Comparison of ENCODE assay signal across 22 mouse cellular contexts in genomic region chr8:80393111-80393510, GRCm38 (mm10).
A peak's percentile ranks its signal among the peaks of the same experiment; 100 is the strongest.
DNase-seq lines count a peak whose midpoint lies in the region; ATAC-seq and TF ChIP-seq lines count a peak whose summit lies in the region.
"Had no signal": no experiment of that assay in that cellular context is flagged by ENCODE, and none has a peak within 500 bp of the region (broad histone marks: within the 10 kb centered on the region; RNA-seq: fewer than 3 reads in every experiment).

No protein-coding gene starts in this region.

- H3K4me1 ChIP-seq in hindbrain, postnatal 0 days (ENCODE audit: insufficient read depth, low read length): no peaks in the 10 kb centered on the region
- no peaks in the 10 kb centered on the region for H3K4me1 ChIP-seq in hindbrain, embryonic 10.5 days (replicated peaks)
- H3K4me1 ChIP-seq: embryonic facial prominence, embryonic 10.5 days; forebrain, embryonic 12.5 days; limb, embryonic 10.5 days; stomach, embryonic 15.5 days had no signal

- no peak overlapping the region for H3K9ac ChIP-seq in hindbrain, postnatal 0 days (replicated peaks; ENCODE audit: low read length)
- H3K9ac ChIP-seq: forebrain, embryonic 12.5 days; stomach, embryonic 15.5 days had no signal

- 0 out of 2 replicates have a peak, but pooled peaks have one; percentile 70 for ATAC-seq in hindbrain, postnatal 0 days
- ATAC-seq: Patski had no signal

- no peaks in the 10 kb centered on the region for H3K36me3 ChIP-seq in hindbrain, postnatal 0 days (ENCODE audit: insufficient read depth, low read length)
- no peaks in the 10 kb centered on the region for H3K36me3 ChIP-seq in hindbrain, embryonic 10.5 days
- H3K36me3 ChIP-seq: embryonic facial prominence, embryonic 10.5 days; forebrain, embryonic 12.5 days; limb, embryonic 10.5 days; stomach, embryonic 15.5 days had no signal

- no peak overlapping the region for H3K27ac ChIP-seq in hindbrain, postnatal 0 days
- H3K27ac ChIP-seq in hindbrain, embryonic 10.5 days: no peak overlapping the region
- H3K27ac ChIP-seq: embryonic facial prominence, embryonic 10.5 days; forebrain, embryonic 12.5 days; limb, embryonic 10.5 days; stomach, embryonic 15.5 days had no signal

- no peak overlapping the region for H3K4me3 ChIP-seq in hindbrain, postnatal 0 days (ENCODE audit: low read length)
- H3K4me3 ChIP-seq in hindbrain, embryonic 10.5 days: no peak overlapping the region
- H3K4me3 ChIP-seq: embryonic facial prominence, embryonic 10.5 days; forebrain, embryonic 12.5 days; limb, embryonic 10.5 days; stomach, embryonic 15.5 days had no signal

- DNase-seq in hindbrain, postnatal 0 days (ENCODE audit: low spot score): peak; percentile 9
- DNase-seq in hindbrain, embryonic 10.5 days (ENCODE audit: low spot score): no peak
- DNase-seq in T-cell, adult 2 months (ENCODE audit: low spot score): peak; percentile 57
- DNase-seq in naive thymus-derived CD4-positive, alpha-beta T cell, adult 2 months (ENCODE audit: low read depth): peak; percentile 61
- peak; percentile 24 for DNase-seq in thymus, postnatal 25 days
- DNase-seq in frontal cortex, postnatal 36 days (ENCODE audit: low spot score in 2 of 2): no peak
- no peak for DNase-seq in adrenal gland, adult 8-10 months
- no peak for DNase-seq in lung, postnatal 25 days (ENCODE audit: low spot score)
- DNase-seq: cerebellum, adult 2 months; cerebellum, postnatal 36 days; gastrocnemius, postnatal 10 days; kidney, adult 8-10 months; kidney, postnatal 25 days; lung, adult 2 months; lung, postnatal 4 days; right cerebral cortex, postnatal 25 days had no signal

- no peaks in the 10 kb centered on the region for H3K27me3 ChIP-seq in hindbrain, postnatal 0 days (ENCODE audit: insufficient read depth, low read length)
- no peaks in the 10 kb centered on the region for H3K27me3 ChIP-seq in hindbrain, embryonic 10.5 days (ENCODE audit: insufficient read depth, poor library complexity, severe bottlenecking)
- H3K27me3 ChIP-seq: forebrain, embryonic 12.5 days; stomach, embryonic 15.5 days had no signal

- 43% methylated on average over 3 of the region's 3 CpGs for WGBS in hindbrain, postnatal 0 days
- 77% methylated on average over 3 of the region's 3 CpGs for WGBS in hindbrain, embryonic 10.5 days

- H3K4me2 ChIP-seq in hindbrain, postnatal 0 days (ENCODE audit: low read depth, low read length): no peak overlapping the region
- H3K4me2 ChIP-seq: forebrain, embryonic 12.5 days; midbrain, embryonic 11.5 days; stomach, embryonic 15.5 days had no signal

- H3K9me3 ChIP-seq in hindbrain, postnatal 0 days (ENCODE audit: low read length): no peaks in the 10 kb centered on the region
- H3K9me3 ChIP-seq in hindbrain, embryonic 10.5 days: no peaks in the 10 kb centered on the region
- H3K9me3 ChIP-seq: embryonic facial prominence, embryonic 10.5 days; forebrain, embryonic 12.5 days; limb, embryonic 10.5 days; stomach, embryonic 15.5 days had no signal

- no peak for TF ChIP-seq CTCF in hindbrain, postnatal 0 days (IDR thresholded peaks at IDR 0.05; ENCODE audit: low read depth)

Comparison
In these comparisons a context has a peak if more than half of its experiments do, and no peak if none do; other contexts are left out.
1. DNase-seq: peak in hindbrain, postnatal 0 days (single experiment), T-cell, adult 2 months (single experiment), naive thymus-derived CD4-positive, alpha-beta T cell, adult 2 months (single experiment) and thymus, postnatal 25 days (single experiment); none in hindbrain, embryonic 10.5 days (single experiment), frontal cortex, postnatal 36 days (0 of 2), adrenal gland, adult 8-10 months (single experiment) and lung, postnatal 25 days (single experiment).